Mouse (Mus musculus): Measurements from ENCODE around the gene Sema4g.
A peak's percentile ranks its signal among the peaks of the same experiment; 100 is the strongest.
"Not testable (repeated sequence)": the region's sequence is repeated elsewhere in the genome, so short reads cannot be mapped to it uniquely, and the experiment has no call there.

Sema4g gene

GRCm38 (mm10) chr19:45024775-45025174, 35.9 kb downstream of the Sema4g start:
- DNase-seq (ENCODE audit: low spot score in 2 of 2): no peak

GRCm38 (mm10) chr19:45025937-45026568, 37.2 kb downstream of the Sema4g start:
- DNase-seq (ENCODE audit: low spot score in 2 of 2): no peak

GRCm38 (mm10) chr19:45026958-45027670, 38.2 kb downstream of the Sema4g start:
- no peak for DNase-seq (ENCODE audit: low spot score in 2 of 2)

DNA sequence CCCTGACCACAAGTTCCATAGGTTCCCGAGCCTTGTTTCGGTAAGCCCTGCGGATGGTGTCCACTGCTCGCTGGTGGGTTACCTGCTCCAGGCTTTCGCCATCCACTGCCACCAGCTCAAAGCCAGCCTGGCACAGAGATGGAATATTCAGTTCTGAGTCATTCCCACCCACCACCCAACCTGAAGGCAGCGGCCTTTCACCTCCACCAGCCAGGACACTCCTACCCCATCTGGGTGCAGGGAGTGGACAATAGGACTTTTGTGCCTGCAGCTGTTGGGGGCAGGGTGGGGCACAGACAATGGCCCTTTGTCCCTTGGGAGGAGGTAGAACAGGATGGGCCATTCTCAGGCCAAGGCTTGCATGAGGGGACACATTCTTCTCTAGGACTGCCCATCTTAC, 38.9 kb downstream of the Sema4g start:
- DNase-seq (ENCODE audit: low spot score in 2 of 2): no peak

DNA sequence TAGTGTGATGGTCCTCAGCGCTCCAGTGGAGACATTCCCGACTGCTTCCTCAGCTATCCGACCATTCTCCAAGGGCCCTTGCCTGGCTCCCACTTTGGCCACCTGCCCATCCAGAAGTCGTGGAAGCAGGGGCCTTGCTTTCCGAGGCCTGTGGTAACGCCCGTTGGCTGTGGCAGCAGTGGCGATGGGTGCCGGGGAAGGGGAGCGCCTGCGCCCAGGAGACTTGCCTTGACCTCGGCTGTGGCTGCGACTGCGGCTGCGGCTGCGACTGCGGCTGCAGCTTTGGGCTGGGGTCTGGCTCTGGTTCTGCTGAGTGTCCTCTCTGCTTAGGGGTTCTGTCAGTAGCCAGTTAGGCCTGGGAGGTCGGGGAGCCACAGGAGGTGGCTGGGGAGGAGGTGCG, 39.8 kb downstream of the Sema4g start:
- peak in 1 of 2 experiments; percentile 61 for DNase-seq (ENCODE audit: low spot score in 2 of 2)

GRCm38 (mm10) chr19:45029571-45029970, 40.7 kb downstream of the Sema4g start:
- no peak for DNase-seq (ENCODE audit: low spot score in 2 of 2)

DNA sequence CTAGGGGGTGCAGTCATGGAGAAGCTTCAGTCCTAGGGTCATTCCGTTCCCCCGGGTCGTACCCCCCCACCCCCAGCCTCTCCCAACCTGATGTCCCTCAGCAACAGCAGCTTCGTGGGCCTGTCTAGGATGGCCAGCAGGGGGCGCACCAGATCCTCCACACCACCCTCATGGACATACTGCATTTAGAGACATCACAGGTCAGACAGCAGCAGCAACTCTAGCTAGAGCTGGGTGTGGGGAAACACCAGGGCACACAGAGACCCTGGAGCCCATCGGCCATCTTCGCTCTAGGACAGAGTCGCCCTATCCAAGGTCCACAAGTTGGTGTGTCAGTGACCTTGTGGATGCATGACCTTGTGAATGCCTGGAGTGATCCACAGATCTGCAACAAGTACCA, 41.2 kb downstream of the Sema4g start:
- peak; percentile 63 to 87 for DNase-seq (ENCODE audit: low spot score in 2 of 2)

GRCm38 (mm10) chr19:45030746-45031693, 42.1 kb downstream of the Sema4g start:
- peak; percentile 67 to 88 for DNase-seq (ENCODE audit: low spot score in 2 of 2)

DNA sequence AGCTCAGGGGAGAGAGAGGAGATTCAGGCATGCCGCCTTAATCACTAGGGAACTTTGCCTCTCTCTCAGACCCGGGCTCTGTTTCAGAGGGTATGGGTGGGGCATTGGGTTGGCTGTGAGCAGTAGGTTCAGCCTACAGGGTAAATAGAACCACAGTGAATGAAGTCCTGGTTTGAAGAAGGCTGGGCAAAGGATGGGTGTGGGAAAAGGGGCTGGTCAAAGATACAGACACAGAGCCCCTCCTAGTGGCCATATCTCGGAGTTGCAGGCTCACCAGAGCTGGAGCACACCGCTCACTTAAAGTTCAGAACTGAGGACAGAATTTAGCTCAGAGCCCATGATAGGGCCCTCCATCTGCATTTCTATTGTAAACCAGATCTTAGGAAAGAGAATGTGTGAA, 42.9 kb downstream of the Sema4g start:
- DNase-seq (ENCODE audit: low spot score in 2 of 2): peak; percentile 67 to 87

GRCm38 (mm10) chr19:45032570-45033332, 43.9 kb downstream of the Sema4g start:
- DNase-seq (ENCODE audit: low spot score in 2 of 2): no peak

- peak; percentile 66 to 87 for DNase-seq (ENCODE audit: low spot score in 2 of 2)
Measured at GRCm38 (mm10) chr19:45036867-45037266, 48.0 kb downstream of the Sema4g start.

DNA sequence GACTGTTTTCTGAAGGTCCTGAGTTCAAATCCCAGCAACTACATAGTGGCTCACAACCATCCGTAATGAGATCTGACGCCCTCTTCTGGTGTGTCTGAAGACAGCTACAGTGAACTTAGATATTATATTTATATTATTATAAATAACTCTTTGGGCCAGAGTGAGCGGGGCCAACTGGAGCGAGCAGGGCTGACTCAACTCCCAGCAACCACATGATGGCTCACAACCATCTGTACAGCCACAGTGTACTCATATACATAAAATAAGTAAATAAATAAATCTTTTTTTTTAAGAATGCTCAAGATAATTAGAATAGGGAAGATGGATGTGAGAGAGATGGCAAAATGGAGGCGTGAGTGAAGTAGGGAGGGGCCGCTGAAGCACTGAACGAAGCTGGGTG, 49.3 kb downstream of the Sema4g start:
- not testable (repeated sequence) for DNase-seq (ENCODE audit: low spot score in 2 of 2)

- no peak for DNase-seq (ENCODE audit: low spot score in 2 of 2)
Measured at GRCm38 (mm10) chr19:45040214-45040613, 51.3 kb downstream of the Sema4g start.

DNA sequence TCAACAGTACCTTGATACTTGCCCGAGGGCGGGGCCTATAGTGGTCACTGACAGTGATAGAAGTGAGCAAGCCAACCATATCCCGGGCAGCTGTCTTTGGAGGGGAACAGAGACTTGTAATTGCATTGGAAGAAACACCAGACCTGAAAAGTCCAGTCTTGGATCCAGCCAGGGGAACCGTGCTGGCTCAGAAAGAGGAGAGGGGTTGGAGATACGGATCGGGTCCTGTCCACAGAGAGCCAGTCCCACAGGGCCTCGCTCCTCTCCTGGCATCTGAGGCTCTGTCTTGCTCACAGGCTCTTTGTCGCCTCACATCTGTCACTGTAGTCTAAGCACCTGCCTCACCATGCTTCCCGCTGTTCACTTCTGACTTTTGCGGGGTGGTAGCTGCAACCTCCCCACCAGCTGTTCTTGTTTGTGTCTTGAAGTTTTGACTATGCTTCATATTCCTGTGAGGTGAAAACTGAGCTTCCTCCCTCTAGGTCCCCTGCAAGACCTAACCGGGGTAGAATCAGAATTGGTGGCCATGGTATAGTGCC, 55.6 kb downstream of the Sema4g start:
- no peak for DNase-seq (ENCODE audit: low spot score in 2 of 2)

DNA sequence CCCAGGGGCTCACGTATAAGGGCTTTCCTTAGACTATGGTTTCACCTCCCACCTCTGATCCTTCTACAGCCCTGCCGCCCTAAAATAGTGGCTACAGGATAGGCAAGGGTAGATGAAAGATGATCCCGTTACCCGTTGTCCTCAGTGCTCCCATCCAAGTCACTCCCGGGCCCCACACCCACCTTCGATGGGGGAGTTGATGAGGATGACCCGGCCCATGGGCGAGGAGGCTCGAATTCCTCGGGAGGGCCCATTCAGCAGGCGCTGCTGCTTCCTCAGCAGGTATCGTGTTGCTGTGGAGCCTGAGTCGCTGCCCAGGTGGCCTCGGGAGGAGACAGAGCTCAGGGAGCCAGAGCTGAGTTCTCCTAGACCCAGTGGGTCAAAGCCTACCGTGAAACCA, 56.3 kb downstream of the Sema4g start:
- DNase-seq (ENCODE audit: low spot score in 2 of 2): no peak

- DNase-seq (ENCODE audit: low spot score in 2 of 2): no peak
Measured at GRCm38 (mm10) chr19:45045651-45046050, 56.8 kb downstream of the Sema4g start, which contains the start of gene Pdzd7. Gene Pdzd7 (minus strand): TSS chr19:45045717.

GRCm38 (mm10) chr19:45046523-45047321, 57.8 kb downstream of the Sema4g start:
- DNase-seq (ENCODE audit: low spot score in 2 of 2): peak; percentile 72 to 82

GRCm38 (mm10) chr19:45047417-45047934, 58.6 kb downstream of the Sema4g start, which contains the start of gene Sfxn3:
Gene Sfxn3 (plus strand): TSS chr19:45047503.
- DNase-seq (ENCODE audit: low spot score in 2 of 2): peak; percentile 84 to 91

DNA sequence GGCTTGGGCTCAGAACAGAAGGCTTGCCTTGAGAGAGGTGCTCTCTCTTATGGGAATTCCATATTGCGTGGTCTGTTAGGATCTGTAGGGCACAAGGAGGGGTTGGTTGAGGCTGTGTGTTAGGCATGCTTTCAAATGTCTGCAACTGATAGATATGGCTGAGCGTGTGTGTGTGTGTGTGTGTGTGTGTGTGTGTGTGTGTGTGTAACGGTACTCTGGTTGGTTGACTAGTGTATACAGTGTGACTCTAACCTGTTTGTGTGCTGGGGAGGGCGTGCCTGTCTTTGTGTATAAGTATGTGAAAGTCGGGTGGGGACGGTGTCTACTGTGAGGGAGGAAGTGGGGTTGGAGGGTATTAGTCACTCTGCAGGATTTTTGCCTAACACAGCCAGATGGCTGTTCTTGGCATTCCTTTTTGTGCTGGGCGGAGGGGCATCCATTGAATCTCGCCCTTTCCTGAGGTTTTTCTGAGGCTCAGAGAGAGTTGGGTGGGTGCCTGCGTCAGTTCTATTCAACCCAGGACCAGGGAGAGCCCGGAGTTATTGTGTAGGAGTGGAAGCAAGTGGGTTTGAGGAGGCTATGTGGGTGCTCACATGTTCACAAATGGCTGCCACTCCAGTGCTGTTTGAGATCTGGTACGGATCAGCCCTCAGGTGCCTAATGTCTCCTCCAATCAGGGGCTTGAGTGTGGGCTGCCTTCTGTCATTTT, 59.2 kb downstream of the Sema4g start:
- peak in 1 of 2 experiments; percentile 53 for DNase-seq (ENCODE audit: low spot score in 2 of 2)
